Mouse (Mus musculus) testis, postnatal 14 days (tissue): ENCODE measurements around the gene Lgr5.

Experiments used
- DNase-seq: peaks from one replicate; pipeline ENCODE4 v3.0.0; 2021; ENCODE audit warnings: low spot score

The Lgr5 gene

DNA sequence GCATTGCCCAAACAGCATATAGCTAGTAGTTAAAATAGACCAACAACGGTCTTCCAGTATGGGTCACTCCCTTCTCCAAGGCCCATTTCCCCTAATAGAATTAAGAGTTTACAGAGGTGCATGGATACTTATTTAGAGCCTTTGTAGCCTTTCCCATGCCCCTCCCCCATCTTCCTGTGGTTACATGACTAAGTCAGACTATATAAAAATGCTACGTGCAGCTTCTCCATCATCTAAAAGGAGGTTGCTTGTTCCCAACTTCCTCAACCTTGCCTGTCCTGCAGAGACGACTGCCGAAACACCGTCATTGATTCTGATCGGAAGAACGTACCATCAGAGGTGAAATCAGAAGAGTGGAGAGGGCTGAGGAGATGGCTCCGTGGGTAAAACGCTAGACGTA, 82.4 kb downstream of the Lgr5 start:
- DNase-seq: no peak

DNA sequence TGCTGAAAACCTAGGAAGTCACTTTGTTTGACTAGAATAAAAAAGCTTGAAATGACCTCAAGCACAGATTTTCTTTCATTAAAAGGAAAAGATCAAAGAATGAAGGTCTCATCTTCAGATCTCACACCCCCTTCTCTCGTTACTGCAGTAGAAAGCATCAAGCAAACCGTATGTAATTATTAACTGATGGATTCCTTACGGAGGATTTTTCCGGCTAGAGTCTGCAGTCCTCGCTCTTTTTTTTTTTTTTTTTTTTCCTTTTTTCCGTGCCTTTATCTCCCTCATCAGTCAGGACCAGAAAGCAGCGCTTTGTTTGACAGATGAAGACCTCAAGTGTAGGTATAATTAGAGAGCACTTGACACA, 93.8 kb downstream of the Lgr5 start:
- no peak for DNase-seq

DNA sequence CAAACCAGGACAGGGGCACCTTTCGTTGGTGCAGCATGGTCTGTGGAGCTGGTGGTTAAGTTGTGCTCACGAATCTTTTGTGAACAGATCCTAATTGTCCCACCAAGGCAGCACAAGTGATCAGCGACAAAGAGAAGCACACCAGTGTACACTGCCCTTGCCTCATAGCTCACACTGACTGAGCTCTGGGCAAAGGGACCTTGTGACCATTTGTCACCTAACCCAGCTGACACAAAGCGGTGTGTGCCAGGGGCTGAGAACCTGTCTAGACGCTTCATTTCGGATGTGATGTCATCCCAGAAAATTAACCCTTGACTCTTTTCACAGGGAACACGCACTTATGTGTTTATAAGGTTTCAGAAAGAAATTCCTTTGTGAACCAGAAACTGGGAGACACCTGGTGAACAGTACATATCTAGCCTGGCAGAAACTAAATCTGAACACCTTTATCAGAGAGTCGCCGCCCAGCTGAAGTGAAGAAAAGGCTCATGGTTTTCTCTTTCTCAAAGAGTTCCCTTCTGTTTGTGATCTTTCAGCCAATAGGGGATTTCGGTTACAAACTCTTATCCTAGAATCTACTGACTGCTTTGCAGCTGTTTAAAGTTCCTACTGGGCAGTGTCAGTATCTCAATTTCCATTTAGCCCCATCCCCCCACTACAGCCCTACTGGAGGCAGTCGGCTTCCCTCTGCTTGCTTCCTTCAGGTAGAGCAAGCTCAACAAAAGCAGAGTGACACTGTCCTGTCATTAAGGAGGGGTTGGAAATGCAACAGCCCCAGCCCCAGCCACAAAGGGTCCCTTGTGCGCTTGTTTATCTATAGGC, 94.4 kb downstream of the Lgr5 start:
- no peak for DNase-seq

DNA sequence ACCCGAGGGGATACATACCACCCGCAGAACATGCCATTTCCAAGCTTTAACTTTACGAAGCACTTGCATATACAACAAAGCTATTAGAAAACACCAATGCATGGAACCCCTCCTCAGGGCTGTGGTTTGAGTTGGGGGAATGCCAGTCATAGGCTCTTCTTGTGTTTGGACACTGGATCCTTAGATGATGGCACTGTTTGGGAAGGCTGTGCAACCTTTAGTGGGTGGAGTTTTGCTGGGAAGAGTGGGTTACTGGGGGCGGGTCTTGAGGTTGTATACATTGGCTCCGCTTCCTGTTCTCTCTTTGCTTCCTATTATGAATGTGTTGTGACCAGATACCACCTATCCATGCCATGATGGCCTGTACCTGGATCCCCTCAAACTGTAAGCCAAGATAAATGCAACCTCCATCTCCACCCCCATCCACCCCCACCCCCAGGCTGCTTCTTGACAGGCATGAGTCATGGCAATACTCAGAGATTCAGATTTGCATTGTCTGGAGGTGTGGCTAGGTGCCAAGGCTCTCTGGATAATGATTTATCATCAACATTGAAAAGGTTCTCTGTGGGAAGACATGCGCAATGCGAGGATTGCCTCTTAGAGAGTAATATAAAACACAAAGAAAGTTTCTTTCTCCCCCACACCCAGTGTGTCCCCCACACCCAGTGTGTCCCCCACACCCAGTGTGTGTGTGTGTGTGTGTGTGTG, 95.6 kb downstream of the Lgr5 start:
- DNase-seq: no peak

DNA sequence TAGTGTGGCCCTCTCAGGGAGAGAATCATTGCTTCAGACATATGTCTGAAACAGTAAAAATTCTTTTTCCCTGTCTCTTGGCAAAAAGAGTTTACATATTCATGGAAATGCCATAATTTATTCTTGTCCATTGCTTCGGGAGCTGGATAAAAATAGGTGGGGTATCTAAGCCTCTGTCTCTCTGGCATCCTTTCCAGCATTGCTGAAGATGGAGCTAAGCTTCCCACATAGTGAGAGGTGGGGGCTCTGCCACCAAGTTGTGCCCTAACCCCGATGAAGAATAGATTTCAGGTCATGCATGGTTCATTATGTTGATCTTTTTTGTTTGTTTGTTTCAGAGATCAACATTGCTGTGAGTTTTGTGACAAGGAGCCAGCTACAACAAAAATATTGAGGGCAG, 102.0 kb downstream of the Lgr5 start:
- DNase-seq: no peak

DNA sequence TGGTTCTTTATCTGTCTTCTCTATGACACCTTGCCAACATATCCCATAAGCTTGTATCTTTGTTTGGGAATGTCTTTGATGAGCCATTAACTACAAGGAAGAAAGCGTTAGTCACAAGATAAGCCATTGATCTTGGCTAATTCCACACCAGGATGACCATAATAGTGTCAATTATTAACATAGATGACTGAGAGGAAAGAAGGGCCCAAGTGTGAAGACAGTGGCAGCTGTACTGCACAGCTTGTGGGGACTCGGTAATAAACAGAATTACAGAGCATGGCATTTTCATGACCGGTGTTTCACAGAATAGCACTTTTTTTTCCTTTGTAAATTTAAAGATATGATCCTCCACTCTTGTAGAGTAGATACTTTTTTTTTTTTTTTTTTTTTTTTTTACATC, 102.9 kb downstream of the Lgr5 start:
- no peak for DNase-seq

DNA sequence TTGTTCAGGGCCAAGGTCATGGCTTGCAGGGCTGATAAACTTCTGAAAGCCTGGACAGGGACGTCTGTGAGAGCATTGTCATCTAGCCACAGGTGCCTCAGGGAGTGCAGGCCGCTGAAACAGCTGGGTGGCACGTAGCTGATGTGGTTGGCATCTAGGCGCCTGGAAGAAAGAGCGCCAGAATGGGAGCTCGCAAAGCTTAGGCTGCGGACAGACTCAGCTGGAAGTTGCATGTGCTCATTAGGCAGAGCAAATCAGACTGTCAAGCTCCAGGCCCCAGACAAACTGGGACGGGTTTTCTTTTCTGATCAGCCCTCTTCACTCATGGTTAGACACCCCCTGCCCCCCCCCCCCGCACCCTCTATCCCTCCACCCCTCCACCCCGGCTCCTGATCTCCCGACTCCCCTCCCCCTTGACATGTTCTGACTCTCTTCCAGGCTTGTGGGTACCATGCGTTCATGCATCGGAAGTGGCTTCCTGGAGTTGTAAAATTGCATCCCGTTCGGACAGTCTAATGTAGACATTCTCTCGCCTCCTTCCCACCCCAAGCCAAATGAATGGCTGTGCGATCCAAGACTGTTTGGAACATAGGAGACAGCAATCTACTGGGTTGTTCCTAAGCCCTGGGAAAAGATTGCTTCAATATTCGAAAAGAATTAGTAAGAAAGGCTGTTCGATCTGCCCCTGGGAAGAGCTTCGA, 109.0 kb downstream of the Lgr5 start:
- no peak for DNase-seq

DNA sequence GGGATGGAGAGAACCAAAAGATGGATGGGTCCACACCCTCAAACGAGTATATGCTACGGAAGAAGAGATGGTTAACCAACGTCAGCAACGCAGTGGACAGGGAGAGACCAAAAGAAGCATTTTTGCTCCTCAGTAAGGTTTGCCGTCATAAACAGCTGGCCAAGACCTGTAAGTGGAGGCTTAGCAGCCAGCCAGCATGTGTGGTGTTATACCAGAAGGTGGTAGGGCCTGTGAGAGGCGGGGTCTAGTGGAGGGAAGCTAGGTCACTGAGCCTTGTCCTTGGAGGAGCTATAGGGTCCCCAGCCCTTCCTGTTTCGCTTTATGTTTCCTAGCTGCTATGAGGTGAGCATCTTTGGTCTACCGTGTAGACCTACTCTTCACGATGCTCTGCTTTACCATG, 111.1 kb downstream of the Lgr5 start:
- DNase-seq: no peak

DNA sequence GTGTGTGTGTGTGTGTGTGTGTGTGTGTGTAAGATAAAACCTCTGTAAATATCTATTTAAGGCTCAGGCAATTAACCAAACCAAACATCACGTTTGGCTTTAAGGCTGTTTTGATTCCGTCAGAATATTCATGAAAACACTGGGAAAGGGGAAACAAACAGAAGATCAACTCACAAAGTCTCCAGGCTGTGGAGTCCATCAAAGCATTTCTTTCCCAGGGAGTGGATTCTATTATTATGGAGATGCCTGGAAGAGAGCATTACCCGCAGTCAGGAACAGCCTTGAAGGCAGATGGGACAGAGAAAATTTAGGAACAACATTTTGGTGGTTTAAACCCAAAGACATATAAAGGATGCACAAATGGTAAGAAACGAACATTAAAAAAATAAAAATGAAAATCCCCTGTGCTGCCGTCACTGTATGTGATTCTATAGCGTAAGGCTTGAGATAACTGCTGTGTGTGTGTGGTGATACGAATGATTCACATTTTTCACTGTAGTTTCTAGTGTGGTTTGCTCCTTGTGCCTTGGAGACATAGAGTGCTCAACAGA, 112.5 kb downstream of the Lgr5 start:
- DNase-seq: no peak

DNA sequence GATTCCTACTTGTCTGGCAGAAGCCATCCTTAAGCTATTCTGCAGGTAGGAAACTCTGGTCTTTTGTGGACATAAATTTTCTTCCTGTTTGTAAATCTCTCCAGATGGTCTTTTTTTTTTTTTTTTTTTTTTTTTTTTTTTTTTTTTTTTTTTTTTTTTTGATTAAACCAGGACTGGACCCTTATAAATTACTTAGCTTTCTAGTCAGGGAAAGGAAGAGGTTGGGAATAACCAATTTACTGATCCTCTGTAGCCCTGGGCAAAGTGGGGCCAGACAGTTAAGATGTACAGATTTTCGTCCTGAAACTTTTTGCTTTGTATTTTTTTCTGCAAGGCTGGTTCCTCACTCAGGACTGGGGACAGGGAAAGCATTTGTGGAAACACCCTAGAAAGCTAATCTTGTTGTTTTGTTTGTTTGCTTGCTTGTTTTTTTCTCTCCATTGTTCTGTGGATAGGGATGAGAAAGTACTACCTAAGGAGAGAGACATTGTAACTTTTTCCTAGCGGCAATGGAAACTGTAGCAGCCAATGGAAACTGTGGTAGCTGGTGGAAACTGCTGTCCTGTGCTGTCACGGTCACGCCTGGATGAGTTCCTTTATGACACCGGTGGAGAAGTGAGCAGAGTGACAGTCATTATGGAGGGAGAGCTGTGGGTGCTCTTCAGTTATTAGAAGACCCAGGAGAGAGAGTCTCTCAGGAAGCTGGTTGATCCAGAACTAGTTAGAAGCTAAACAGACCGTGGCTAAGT, 114.2 kb downstream of the Lgr5 start:
- DNase-seq: no peak

DNA sequence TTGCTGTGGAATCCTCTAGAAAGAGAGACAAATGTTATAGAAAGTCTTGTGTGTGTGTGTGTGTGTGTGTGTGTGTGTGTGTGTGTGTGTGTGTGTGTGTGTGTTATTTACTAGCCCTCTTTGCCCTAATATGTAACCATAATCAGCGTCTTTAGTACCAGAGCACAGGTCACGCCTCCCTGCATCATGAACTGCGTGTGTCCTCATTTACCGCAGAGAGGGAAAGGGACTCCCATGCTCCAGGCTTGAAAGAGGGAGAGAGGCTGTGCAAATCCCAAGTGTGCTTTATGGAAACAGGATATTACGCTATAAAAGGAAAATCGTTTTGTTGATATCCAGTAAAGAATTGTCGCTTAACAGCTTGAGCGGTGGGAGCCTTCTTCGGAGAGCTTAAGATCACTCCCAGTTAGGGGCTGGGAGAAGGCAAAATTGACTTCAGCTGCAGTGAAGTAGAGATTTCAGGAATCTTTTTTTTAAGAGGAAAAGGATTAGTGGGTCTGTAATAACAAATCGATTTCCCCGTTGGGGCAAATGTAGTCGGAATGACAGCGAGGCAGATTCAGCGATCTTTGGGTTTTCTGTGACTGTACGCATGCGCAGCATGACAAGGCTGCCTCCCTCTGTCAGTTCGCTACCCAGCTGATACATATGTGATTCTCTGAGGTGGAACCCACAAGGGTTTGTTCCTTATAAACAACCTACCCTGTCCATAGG, 116.8 kb downstream of the Lgr5 start:
- DNase-seq: no peak

DNA sequence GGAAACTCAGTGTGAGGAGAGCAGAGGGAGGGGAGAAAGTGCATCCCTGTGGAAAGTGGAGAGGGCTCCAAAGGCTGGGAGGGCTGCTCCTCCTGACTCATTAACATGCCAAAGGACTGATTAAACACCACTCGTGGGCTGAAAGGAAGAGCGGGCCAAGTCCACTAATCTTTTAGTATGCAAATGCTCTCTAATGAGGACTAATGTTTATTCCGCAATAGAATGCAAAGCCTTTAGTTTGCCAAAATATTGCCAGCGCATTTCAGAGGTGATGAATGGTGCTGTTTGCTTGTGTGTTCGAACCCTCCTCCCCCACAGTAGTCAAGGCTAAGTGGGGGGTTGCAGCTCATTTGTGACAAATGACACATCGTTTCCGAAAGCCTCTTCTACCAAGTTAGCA, 118.5 kb downstream of the Lgr5 start:
- no peak for DNase-seq

DNA sequence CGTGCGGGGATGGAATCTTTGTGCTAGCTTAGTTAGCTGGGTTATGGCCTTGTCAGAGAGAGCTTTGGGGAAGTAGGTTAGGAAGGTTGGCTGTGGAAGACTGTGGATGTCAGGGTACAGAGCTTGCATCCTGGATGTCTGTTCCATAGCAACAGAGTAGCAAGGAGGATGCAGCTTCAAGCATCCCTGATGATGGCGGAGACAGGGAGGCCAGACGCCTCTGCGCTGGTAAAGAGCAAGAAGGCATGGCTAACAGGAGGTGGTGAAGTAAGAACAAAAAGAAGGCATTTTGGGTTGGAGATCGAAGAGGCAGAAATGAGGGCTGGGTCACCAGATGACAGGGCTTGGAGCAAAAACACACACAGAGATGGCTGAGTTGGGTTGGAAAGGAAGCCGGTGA, 118.9 kb downstream of the Lgr5 start:
- no peak for DNase-seq

DNA sequence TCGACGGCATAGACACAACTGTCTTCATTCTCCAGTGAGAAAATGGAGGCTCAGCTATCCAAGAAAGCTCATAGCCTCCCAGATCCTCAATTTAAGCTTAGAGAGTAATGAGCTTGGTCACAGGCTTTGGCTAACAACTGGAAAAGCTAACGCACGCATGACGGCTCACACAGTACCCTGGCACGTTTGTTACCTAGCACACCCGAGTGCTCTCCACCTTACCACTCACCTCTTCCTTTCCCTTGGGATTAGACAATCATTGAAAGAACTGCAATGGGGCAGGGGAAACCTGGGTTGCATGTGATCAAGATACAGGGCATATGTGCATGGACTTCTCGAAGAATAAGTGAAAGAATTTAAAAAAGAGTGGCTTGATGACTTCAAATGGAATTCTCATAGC, 119.6 kb downstream of the Lgr5 start:
- DNase-seq: no peak

DNA sequence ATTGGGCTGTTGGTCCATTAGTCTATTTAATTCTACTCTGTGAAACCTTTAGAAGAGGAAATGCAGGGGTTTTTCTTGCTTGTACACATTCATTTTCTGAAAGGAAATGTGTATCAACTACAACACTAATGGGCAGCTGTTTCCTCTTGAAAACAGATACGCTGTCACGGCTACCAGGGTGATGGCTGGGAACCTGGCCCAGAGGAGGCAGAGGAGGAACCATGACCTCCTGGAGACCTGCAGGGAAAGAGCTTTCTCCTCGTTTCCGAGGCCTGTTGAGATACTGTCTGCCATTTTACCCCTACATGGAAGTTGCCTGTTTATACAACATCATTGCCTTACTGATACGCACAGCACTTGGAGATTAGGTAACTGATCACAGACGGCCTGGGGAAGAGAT, 121.8 kb downstream of the Lgr5 start:
- no peak for DNase-seq

DNA sequence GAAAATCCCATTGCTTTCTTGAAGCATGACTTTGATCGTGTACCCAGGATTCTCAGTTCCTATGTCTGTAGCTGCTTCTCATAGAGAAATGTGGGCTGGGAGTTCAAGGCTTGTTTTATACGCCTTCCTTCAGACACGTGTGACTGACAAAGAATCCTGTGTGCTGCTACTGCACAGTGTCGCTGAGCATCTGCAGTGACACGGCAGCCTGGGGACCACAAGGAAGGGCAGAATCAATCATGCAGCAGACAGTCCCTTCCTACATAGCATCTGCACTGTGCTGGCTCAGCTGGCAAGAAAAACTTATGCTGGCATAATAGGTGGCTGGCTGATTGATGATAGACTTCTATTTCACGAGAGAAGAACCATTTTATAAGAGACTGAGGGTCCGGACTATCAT, 122.5 kb downstream of the Lgr5 start:
- no peak for DNase-seq

DNA sequence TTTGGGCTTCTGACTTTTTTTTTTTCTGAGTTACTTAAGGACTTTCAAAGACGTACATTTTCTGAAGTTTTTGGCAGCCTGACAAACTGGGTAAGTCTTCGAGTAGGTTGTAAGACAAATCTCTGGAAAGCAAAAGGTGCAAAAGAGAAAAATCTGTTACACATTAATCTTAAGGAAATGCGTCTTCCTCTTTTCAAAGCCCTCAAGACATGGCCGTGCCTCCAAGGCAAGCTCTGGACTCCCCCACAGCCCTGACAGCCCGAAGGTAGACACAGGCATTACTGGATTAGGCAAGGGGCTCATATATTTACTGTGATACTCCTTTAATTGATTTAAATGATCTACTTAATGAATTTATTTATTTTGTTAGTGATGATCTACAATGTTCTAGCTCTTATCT, 124.9 kb downstream of the Lgr5 start:
- DNase-seq: no peak

DNA sequence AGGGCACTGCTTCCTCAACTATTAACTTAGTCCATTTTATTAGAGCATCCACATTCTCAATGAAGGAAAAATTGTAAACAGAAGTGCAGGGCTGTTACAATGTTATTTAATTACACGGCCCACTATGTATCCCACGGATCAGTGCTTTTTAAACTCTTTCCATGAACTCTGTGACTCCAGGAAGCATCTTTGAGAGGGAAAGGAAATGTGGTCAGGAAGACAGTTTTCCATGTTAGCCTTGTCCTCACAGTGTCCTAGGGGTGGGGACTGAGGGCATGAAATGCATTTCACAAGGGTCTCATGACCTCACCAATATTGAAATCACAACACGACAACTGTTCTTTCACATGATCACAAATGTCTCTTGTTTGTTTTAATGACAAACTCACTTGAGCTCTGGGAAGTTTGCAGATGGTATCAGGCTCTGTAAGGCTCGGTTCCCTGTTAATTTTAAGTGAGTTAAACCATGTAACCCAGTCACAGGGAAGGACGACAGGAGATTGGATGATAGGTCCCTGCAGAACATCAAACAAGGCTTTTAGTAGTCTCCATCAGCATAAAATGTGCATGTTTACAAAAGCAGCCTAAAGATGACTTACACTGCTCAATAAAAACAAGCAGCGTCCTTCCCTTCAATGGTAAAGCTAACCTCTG, 130.1 kb downstream of the Lgr5 start:
- DNase-seq: no peak

DNA sequence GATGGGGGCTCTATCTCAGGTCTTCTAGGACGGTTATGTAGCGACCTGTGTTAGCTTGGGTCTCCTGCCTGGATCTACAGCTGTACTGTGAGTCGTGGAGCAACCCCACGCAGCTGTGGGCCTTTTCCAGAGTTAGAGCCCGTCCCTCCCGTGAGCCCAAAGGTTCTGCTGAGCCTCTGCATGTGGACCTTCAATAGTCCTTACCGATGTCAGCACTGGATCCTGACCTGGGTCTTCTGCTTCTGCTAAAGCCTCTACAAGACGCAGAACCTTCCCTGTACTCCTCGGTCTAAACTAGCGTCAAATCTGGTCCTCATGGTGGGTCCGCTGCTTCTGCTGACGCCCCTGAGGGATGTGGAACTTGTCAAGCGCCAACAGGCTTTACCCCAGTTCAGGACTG, 139.0 kb downstream of the Lgr5 start:
- no peak for DNase-seq

DNA sequence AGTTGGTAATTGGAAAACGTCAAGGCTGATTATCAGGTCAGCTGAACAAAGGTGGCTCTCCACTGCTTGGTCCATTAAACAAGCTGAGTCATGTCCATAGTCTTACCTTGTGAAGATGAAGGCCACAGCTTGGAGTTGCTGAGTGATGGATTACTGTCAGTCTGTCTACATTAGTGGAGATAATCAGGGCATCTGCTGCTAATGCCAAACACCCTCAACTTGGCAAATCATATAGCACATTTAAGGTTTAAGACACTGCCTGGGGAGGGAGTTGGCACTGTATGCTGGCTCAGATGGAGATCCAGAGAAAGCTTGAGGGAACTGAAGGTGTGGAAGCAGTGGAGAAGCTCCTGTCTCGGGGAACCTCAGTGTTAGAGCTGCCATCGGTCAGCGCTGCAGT, 150.3 kb downstream of the Lgr5 start:
- no peak for DNase-seq

DNA sequence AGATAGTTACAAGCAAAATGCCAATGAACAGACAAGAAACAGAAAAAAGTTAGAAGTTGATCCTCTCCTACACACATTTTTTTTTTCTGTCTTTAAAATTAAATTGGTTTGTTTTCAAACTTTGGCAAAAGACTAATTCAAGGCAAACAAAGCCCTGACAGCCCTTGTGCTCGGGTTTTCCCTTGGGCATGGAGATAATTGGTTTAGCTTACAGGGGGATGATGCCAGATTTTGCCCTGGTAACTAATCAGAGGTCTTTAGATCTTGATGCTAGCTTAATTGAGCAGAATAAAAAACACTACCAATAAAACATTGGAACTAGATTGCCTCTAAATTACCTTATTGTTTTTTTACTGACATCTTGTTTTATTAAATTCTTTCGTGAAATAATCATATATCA, 162.2 kb downstream of the Lgr5 start:
- no peak for DNase-seq
